Mouse (Mus musculus) G1E-ER4 (cell line): ENCODE results near the gene Erg. TPM values are rescaled to one million over a fixed set of nuclear protein-coding genes. Genes with fewer than 3 reads are reported as not detected.

Experiments used
- GATA1 ChIP-seq: IDR thresholded peaks from one replicate; pipeline ENCODE4 v1.8.0; 2012; ENCODE audit warnings: low read length, inconsistent platforms
- polyA plus RNA-seq: library from polyadenylated mRNA; stranded (reverse); fragments of >175 nt; gene quantifications from 2 replicates; pipeline ENCODE4 v1.2.3, GENCODE M21; 2012

The Erg gene
- polyA plus RNA-seq, 1 experiment = 0.81 TPM

DNA sequence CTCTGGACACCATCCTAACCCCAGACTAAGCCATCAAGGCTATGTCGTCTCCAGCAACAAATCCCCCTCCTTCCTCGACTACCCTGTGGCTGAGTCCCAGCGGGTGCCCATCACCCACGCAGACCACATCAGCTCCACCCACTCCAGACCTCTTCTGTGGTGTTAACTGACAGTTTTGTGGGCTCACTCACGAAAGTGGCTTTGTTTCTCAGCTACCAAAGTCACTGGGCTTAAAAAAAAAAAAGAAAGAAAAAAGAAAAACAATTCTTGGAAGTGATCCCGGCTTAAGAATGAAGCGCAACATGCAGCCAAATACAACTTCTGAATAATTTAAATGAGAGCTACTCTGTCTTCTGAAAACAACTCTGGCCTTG lies 11.2 kb upstream of the Erg start:
- TF ChIP-seq GATA1 = no peak

DNA sequence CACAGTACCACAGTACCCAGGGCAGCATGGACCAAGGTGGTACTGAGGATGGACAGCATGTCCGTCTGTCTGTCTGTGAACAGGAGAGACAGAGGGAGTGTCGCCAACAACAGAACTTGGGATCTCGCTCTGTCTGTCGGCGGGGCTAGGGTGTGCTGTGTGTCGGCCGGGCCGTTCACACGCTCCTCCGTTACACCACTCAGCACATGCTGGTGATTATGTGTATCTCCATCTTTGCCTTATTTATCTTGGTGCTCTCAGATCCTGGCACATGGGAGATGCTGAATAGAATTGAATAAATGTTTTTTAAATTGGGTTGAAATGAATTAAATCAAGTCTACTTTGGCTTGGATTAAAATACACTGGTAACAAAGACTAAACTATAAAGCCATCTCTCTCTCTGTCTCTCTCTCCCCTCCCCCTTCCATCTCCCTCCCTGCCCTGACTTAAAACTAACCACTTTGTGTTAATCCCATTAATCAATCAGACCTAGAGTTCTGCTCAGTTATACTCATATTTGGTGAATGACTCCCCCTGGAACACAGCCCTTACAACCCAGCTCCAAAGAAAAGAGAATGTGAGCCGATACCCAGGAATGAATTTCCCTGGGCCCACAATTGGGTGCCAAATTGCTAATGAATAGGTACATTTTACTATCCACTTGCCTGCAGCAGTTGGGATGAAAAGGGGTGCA lies 10.6 kb upstream of the Erg start:
- no peak for TF ChIP-seq GATA1

DNA sequence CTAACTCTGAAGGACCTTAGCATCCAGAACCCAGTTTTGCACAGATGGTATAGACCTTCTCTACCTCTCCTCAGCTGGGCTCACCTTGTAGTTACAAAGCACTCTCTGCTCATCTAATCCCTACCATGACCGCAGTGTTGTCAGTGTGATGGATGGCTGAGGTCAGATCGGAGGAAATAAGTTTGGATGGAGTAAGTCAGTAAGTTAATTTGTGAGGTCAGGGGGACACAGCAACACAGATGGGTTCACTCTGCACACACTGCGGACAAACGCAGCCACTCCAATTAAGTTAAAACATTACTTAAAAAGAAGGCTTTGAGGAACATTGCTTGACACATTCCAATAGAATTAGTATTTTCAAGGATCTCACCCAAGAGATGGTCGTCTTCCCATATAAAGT lies 2.5 kb upstream of the Erg start:
- no peak for TF ChIP-seq GATA1

DNA sequence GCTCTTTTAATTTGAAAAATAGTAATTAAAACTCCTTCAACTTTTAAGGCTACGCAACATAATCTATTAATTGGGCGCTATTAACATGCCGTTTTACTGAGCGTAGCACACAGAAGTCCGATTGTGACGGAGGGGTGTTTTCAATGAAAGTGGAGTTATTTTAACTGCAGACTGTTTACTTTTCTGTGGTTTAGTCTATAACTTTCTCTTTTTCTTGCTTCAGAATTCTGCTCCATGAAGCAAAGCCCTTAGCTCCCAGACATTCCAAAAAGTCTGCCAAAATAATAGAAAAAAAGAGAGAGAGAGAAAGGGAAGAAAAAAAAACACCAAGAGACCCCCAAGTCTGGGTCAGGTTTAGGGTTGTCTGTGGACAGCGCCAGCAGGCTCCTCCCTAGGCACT lies 333 bp upstream of the Erg start:
- TF ChIP-seq GATA1 = no peak

DNA sequence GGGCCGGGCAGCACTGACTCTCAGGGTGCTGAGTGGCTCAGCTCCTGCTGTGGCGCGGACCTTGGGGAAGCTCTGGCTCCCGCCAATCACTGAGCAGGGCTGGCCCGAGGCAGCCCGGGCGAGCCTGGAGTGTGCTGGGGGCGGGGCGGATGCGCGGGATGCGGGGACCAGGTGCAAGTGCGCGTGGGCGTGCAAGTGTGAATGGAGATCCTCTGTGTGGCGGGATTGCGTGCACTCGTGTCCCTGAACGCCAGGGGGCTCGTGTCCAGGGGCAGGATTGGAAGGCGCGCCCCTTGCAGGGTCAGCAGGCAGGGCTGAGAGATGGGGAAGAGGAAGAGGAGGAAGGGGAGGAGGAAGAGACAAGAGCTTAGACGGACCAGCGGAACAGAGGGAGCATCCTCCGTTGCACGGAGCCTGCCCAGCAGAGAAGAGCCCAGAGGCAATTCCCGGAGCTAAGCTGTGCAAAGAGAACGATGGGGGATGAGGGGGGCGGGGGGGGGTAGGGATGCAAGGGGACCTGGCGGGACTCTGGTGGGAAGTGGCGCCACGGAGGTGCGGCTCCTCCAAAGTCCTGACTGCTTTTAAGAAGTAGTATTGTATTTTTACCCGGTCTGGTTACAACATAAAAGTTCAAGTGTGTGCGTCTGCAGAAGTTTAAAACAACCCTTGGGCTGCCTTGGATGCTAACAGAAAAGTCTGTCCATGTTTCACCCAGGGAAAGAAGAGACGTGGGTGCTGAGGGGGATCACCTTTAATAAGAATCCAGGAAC lies 667 bp downstream of the Erg start:
- no peak for TF ChIP-seq GATA1

DNA sequence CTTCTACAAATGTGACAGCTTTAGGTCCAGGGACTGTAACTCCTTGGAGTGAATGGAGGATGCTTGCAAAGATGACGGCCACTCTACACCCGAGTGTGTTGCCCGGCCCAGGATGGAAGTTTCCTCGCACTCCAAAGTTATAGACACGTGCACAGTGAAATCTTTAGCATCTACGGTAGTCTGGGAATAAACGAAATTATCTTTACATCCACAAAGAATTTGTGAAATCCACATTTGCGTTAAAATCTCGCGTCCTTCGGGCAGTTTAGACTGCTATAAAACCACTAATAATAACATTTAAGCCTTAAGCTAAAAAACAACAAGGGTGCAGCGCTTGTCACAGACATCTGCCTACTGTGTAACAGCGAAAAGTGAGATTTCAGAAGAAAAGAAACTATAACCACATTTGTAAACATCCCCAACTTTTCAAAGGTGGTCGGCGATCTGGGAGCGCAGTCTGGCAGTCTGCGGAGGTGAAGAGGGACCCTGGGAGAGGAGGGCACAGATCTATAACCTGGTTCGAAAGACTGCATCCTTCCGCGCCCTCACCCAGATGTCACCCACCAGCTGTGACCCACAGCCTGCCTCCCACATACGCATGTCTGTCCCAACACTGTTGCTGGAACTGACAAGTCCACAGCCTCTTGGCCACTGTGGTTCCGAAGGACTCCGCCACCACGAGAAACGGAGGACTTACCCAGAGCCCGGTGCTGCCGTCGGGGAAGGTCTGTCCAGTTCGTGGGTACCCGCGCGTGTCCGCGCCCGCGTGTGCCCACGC lies 1.5 kb downstream of the Erg start:
- TF ChIP-seq GATA1 = no peak

DNA sequence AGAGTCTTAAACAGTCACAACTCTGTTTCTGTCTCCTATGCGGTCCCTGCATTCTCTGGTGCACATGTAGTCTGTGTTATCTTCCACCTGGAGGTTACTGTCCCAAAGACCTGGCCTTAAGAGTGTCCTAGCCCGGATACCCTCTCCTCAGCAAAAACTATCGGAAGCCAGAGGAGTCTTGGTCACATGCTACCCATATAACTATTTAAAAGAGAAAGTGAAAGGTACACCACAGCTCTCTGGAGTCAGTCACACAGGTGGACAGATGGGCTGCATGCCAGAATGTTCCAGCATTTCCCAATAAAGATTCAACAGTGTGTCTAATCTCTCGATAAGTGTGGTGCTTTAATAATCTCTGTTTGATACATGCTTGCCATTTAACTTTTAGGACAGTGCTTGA lies 7.1 kb downstream of the Erg start:
- no peak for TF ChIP-seq GATA1

DNA sequence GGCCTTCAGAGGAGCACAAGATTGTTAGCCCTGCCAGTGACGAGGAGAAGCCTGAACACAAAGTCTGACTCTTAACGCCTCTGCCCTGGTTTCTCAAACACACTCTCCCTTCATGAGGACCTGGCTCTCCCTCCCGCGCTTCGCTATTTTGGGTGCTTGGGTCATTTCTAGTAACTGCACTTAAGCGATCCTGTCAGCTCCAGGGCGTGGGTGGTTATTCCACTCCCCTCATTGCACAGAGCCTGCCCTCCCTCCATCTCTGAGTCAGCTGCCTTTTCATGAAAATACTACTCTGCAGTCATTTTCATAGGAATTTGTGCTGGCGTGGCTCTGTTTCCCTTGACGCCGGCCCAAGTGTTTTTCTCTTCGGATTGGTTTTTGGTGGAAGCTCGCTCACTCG lies 13.2 kb downstream of the Erg start:
- TF ChIP-seq GATA1 = no peak

DNA sequence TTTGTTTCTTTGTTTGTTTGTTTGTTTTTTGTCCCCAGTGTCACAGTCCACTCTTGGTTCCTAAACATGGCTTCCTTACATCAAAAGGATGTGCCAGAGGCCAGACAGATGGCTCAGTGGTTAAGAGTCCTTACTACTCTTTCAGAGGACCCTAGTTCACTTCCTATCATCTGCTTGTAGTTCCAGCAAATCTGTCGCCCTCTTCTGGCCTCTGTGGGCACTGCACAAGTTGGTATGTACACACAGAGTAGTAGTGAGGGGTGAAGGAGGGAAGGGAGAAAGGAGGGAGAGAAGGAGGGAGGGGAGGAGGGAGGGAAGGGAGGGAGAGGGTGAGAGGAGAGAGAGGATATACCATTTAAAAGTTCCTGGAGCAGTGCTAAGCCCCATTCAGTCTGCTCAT lies 15.8 kb downstream of the Erg start:
- TF ChIP-seq GATA1 = no peak

DNA sequence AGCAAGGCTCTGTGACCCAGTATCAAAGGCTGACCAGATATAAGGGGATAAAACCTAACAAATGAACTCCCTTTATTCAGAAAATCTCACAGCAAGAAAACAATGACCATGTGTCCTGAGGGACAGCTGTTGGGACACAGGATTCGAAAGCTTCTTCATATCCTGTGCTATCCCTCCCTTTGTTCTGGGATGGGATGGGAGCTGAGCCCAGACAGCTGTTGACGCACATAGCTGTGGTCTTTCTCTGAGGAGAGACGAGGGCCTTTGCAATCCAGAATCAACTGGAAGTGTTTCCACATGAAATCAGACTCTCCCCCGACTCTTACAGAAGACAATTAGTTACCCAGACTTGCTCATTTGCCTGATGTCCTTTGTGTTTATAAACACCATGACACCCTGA lies 29.6 kb downstream of the Erg start:
- TF ChIP-seq GATA1 = no peak

DNA sequence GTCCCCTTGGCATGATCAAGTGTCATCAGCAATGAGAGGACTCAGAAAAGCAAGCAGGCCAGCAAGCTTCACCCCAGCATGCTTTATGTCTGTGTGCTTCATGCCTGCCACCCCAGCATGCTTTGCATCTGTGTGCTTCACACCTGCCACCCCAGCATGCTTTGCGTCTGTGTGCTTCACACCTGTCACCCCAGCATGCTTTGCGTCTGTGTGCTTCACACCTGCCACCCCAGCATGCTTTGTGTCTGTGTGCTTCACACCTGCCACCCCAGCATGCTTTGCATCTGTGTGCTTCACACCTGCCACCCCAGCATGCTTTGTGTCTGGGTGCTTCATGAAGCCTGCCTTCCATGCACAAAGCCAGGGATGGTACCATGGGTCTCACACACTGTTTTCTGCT lies 33.3 kb downstream of the Erg start:
- no peak for TF ChIP-seq GATA1

DNA sequence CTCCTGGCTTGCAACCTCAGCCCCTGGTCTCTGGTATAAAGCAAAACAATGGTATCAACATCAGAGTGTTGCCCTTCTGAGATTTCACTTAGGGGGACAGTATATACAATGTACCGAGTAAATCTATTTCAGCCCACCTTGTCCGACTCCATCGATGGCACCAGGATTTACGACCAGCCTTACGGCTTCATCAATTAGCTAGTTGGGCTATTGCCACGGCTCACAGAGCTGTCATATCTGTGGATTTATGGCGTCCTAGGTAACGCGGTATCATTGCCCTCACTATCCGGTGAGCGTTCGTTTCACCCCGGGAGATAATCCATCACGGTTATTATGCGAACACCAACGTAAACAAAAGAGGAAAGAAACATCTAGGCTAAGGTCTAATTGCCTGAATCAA lies 33.9 kb downstream of the Erg start:
- no peak for TF ChIP-seq GATA1

DNA sequence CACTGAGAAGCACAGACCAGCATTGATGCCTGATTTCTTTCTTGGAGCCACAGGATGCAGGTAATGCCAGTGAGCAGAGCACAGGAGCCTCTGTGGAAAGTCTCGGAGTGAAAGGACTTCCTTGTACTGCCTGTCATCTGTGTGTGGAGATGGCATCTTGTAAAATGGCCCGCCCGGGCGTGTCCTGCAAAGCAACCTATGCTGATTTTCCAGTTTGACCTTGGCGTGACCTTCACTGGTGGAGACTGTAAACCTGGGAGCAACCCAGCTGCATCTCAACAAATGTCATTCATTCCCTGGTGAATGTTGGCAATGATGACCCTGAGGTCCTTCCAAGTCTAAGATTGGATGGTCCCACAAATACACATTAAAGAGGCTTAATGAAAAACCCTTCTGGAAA lies 35.9 kb downstream of the Erg start:
- TF ChIP-seq GATA1 = no peak

DNA sequence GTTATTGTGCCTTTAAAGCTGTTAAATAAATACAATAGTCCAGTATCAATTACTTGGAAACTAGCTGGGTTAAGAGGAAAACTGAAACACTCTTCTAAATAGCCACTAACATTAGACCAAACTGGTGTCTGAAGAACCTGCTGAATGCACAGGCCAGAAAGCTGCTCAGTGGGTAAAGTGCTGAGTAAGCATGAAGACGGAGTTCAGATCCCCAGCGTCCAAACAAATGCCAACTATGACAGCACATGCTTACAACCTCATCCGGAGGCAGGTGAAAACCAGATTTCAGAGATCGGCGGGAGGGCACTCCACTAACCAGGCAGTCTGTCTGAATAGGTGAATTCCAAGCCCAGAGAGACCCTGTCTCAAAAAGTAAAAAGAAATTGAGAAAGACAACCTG lies 41.6 kb downstream of the Erg start:
- TF ChIP-seq GATA1 = no peak

DNA sequence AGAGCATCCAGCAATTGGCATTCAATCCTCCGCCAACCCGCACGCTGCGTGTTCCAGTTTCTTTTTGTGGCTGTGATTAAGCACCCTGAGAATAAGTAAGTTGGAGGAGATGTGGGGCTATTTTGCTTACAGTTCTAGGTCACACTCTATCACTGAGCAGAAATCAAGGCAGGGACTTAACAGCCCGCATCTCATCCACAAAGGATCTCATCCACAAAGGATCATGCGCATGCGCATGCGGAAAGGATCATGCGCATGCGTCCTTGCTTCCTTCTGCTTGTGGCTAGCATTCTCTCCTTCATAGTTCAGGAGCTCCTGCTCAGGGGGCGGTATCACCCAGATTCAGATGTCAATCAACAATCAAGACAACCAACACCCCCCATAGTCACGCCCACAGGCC lies 42.9 kb downstream of the Erg start:
- TF ChIP-seq GATA1 = no peak

DNA sequence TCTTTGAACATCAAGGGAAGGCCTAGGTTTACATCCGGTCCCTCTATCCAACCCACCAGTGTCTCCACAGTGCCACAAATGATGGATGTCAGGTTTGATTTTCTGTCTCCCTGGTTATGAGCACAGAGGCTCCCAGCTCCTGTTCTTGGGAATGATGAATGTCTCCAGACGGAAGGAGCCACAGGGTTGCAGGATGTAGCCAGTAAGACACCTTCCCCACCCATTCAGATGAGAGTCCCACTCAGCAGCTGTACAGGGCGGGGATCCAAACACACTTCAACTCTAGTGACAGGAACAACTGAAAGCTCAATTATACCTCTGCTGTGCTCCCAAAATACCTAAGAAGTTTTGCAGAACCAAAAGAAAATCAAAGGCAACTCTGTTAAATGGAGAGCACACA lies 51.2 kb downstream of the Erg start:
- TF ChIP-seq GATA1 = no peak
